8 mouse cellular contexts compared by ENCODE assay signal in the genomic region with DNA sequence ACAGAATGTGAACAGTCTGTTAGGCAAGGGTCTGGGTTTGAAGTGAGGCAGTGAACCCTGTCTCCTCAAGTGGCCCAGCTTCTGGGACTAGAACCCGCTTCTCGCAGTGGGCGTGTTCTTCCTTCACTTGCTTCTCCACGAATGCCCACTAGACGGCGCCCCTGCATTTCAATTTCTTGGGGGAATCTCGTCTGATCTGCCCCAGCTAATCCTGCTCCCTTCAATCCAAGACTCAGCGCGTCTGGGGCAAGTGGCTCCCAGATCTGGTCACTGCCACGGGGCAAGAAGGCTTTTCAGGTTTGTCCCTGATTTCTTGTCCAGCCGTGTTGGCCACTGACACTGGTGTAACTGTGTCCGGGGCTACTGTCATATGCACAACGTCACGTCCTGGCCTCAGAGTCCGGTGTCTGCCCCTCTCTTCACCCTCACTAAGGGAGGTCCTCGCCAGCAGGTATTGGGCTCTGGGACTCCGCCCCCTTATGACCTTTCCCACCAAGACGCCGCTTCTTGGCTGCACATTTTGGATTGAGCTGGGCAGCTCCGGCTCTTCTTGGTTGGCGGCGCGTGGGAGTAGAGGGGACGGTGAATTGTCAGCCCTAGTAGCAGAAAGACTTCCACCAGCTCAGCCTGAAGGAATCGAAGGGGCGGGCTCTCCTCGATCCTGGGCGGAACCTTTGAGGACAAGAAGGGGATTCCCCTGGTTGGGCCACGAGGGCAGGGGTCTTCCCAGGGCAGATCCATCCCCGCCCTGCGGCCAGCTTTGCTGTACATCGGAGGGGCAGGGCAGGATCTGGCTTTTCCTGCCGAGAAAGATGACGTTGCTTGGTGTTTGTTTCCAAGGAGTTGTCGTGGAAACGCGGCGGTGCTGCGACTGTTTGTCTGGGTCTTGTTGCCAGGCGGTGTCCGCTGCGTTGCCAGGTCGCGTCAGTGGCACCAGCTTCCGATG. TPM values are rescaled to one million over a fixed set of nuclear protein-coding genes. Genes with fewer than 3 reads are reported as not detected.
DNase-seq lines count a peak whose midpoint lies in the region; TF ChIP-seq lines count a peak whose summit lies in the region.

Gene Crip1 (plus strand): TSS at position 205 of the 946 bp plus-strand sequence.

- no peak within 1 kb of the TSS for H3K4me3 ChIP-seq in C2C12 (ENCODE audit: insufficient read depth, poor library complexity, severe bottlenecking)
- no peak within 1 kb of the TSS for H3K4me3 ChIP-seq in embryonic fibroblast, embryonic 13.5 days (ENCODE audit: insufficient read depth, low read length)
- H3K4me3 ChIP-seq in liver, adult 2 months (ENCODE audit: insufficient read depth, low read depth, low read length): no peak within 1 kb of the TSS

- H3K36me3 ChIP-seq in C2C12 (ENCODE audit: control insufficient read depth, insufficient read depth): peaks cover 41% of the 10 kb centered on the region
- H3K36me3 ChIP-seq in liver, adult 2 months (ENCODE audit: control insufficient read depth, insufficient read depth, low read length): no peaks in the 10 kb centered on the region; the same call in 1 of the 2 replicates

- H3K79me3 ChIP-seq in C2C12 (ENCODE audit: low read depth): peaks cover 34% of the 10 kb centered on the region

- no peak within 1 kb of the TSS for H3K9ac ChIP-seq in liver, adult 2 months (ENCODE audit: low read depth, low read length)

- peak; percentile 82 for DNase-seq in brain, adult 2 months (ENCODE audit: low read depth, low spot score)
- peak; percentile 88 to 91 for DNase-seq in heart, adult 9 months (ENCODE audit: low spot score in 2 of 2)
- DNase-seq in kidney, adult 9 months: peak; percentile 87
- DNase-seq in liver, adult 2 months (ENCODE audit: extremely low read depth, low read depth, low spot score): peak; percentile 30
- peak; percentile 85 to 92 for DNase-seq in monocyte, adult 2 months (ENCODE audit: low read depth in 1 of 2, low spot score in 2 of 2)
- peak; percentile 83 to 90 for DNase-seq in spleen, postnatal 14 days (ENCODE audit: low spot score in 2 of 2)

- H3K27ac ChIP-seq in embryonic fibroblast, embryonic 13.5 days (ENCODE audit: insufficient read depth, low read length): no peak within 1 kb of the TSS
- no peak within 1 kb of the TSS for H3K27ac ChIP-seq in liver, adult 2 months (replicated peaks; ENCODE audit: insufficient read depth, low read depth, low read length)

- TF ChIP-seq POLR2A in embryonic fibroblast, embryonic 13.5 days (IDR thresholded peaks at IDR 0.05; ENCODE audit: low read depth, low read length): 0 out of 2 replicates have a peak, but pooled peaks have one; percentile 3
- TF ChIP-seq POLR2A in liver, adult 2 months (IDR thresholded peaks at IDR 0.05; ENCODE audit: extremely low read depth, insufficient read depth, low read length): no peak

- WGBS in liver, adult 2 months: 32% methylated on average over 45 of the region's 45 CpGs

- H3K4me1 ChIP-seq in embryonic fibroblast, embryonic 13.5 days (ENCODE audit: control insufficient read depth, insufficient read depth, low read length): no peaks in the 10 kb centered on the region
- peaks cover 9% of the 10 kb centered on the region for H3K4me1 ChIP-seq in liver, adult 2 months (ENCODE audit: control insufficient read depth, insufficient read depth, low read length)

- H3K79me2 ChIP-seq in C2C12 (ENCODE audit: control insufficient read depth, insufficient read depth): peaks cover 43% of the 10 kb centered on the region
- no peaks in the 10 kb centered on the region for H3K79me2 ChIP-seq in liver, adult 2 months (ENCODE audit: control insufficient read depth, insufficient read depth, low read length)

- TF ChIP-seq CTCF in C2C12 (IDR thresholded peaks at IDR 0.05; ENCODE audit: control insufficient read depth, insufficient read depth, insufficient read length): peak; percentile 42
- peak; percentile 32; the same call in 1 of the 2 replicates for TF ChIP-seq CTCF in embryonic fibroblast, embryonic 13.5 days (IDR thresholded peaks at IDR 0.05; ENCODE audit: borderline replicate concordance, insufficient read depth, low read length)
- TF ChIP-seq CTCF in liver, adult 2 months (IDR thresholded peaks at IDR 0.05; ENCODE audit: low read depth, low read length): peak; percentile 81

- H3ac ChIP-seq in C2C12 (ENCODE audit: control insufficient read depth, insufficient read length, low read depth): peak within 1 kb of the TSS; percentile 44

- H3K27me3 ChIP-seq in C2C12 (ENCODE audit: control insufficient read depth, insufficient read depth, insufficient read length): no peaks in the 10 kb centered on the region
- H3K27me3 ChIP-seq in liver, adult 2 months (ENCODE audit: control insufficient read depth, insufficient read depth, low read length): no peaks in the 10 kb centered on the region

TF ChIP-seq in C2C12, 6 proteins besides CTCF, POLR2A, EP300 and RAD21:
- TF ChIP-seq MYOG (IDR thresholded peaks at IDR 0.05; ENCODE audit: control insufficient read depth, extremely low read depth, insufficient read length) (no peak), MAX (IDR thresholded peaks at IDR 0.05) (peak; percentile 40)

RNA-seq across cellular contexts. Expression of gene Crip1, which starts in this region (rescaled TPM):
- 1,644 TPM for polyA plus RNA-seq in C2C12 (2012; fragmentation: generic; extraction: Trizol)
- polyA plus RNA-seq in embryonic fibroblast, embryonic 13.5 days (2011; ENCODE audit: insufficient read length, low read depth, missing spikeins): 75.5 and 79.9 TPM in 2 replicates
- 18.3 and 22.2 TPM in 2 replicates for total RNA-seq in liver, adult 2 months (2014; rRNA removed)
- polyA plus RNA-seq in liver, adult 2 months (2012; rRNA removed): 17.5 and 25.0 TPM in 2 replicates

Comparison
In these comparisons a context has a peak if more than half of its experiments do, and no peak if none do; other contexts are left out.
1. RNA of gene Crip1 (polyA plus RNA-seq): 1,644 TPM in C2C12 (single experiment); 75.5 to 79.9 TPM in embryonic fibroblast, embryonic 13.5 days and 17.5 to 25.0 TPM in liver, adult 2 months; every median in the first group is over 10 times any median in the second.
2. DNase-seq: peak in every context shown above with its lines; median percentile 90 in heart, adult 9 months; 88 in monocyte, adult 2 months; 87 in kidney, adult 9 months; 86 in spleen, postnatal 14 days; 82 in brain, adult 2 months; 30 in liver, adult 2 months.
3. Peak in every context shown above with its lines, with median percentiles within 50 percentile points of each other: CTCF ChIP-seq.